Mouse (Mus musculus): ENCODE results near the gene Cd72.
"Not testable (repeated sequence)": the region's sequence is repeated elsewhere in the genome, so short reads cannot be mapped to it uniquely, and the experiment has no call there.

The Cd72 gene

GRCm38 (mm10) chr4:43454041-43454836 is at the start of gene Cd72:
Cd72 (minus strand) TSS chr4:43454628.
- peak; percentile 63 for DNase-seq

GRCm38 (mm10) chr4:43503506-43503905 is 49.1 kb upstream of the Cd72 start:
- no peak for DNase-seq

- no peak for DNase-seq
Measured at GRCm38 (mm10) chr4:43503041-43503440, 48.6 kb upstream of the Cd72 start.

GRCm38 (mm10) chr4:43499407-43500333 is 45.2 kb upstream of the Cd72 start, which contains the start of gene Arhgef39:
Arhgef39 (minus strand) TSS chr4:43499695.
- DNase-seq: peak; percentile 92

GRCm38 (mm10) chr4:43498983-43499382 is 44.6 kb upstream of the Cd72 start:
- peak; percentile 74 for DNase-seq

- no peak for DNase-seq
Measured at GRCm38 (mm10) chr4:43497946-43498345, 43.5 kb upstream of the Cd72 start.

GRCm38 (mm10) chr4:43497405-43497804 is 43.0 kb upstream of the Cd72 start:
- DNase-seq: no peak

GRCm38 (mm10) chr4:43496587-43496986 is 42.2 kb upstream of the Cd72 start:
- no peak for DNase-seq

GRCm38 (mm10) chr4:43493846-43494240 is 39.4 kb upstream of the Cd72 start:
- peak; percentile 39 for DNase-seq

GRCm38 (mm10) chr4:43493186-43493845 is 38.9 kb upstream of the Cd72 start:
- peak; percentile 97 for DNase-seq

GRCm38 (mm10) chr4:43492821-43493185 is 38.4 kb upstream of the Cd72 start, which contains the start of gene Ccdc107:
Ccdc107 (plus strand) TSS chr4:43492900.
- peak; percentile 99 for DNase-seq

GRCm38 (mm10) chr4:43492101-43492820 is 37.8 kb upstream of the Cd72 start:
- peak; percentile 42 for DNase-seq

- no peak for DNase-seq
Measured at GRCm38 (mm10) chr4:43490801-43491200, 36.4 kb upstream of the Cd72 start.

- DNase-seq: no peak
Measured at GRCm38 (mm10) chr4:43489611-43490010, 35.2 kb upstream of the Cd72 start.

- DNase-seq: not testable (repeated sequence)
Measured at GRCm38 (mm10) chr4:43485666-43486065, 31.2 kb upstream of the Cd72 start.

GRCm38 (mm10) chr4:43483535-43484091 is 29.2 kb upstream of the Cd72 start, which contains the start of gene Sit1:
Sit1 (minus strand) TSS chr4:43483734.
- no peak for DNase-seq

GRCm38 (mm10) chr4:43482591-43482990 is 28.2 kb upstream of the Cd72 start:
- DNase-seq: no peak

GRCm38 (mm10) chr4:43481894-43482456 is 27.5 kb upstream of the Cd72 start:
- no peak for DNase-seq

GRCm38 (mm10) chr4:43480985-43481384 is 26.6 kb upstream of the Cd72 start:
- no peak for DNase-seq

- DNase-seq: peak; percentile 86
Measured at GRCm38 (mm10) chr4:43478906-43479832, 24.7 kb upstream of the Cd72 start.

GRCm38 (mm10) chr4:43478534-43478858 is 24.1 kb upstream of the Cd72 start:
- DNase-seq: no peak
